Mouse (Mus musculus) cerebral cortex, adult 2 months (tissue): ENCODE data around the gene Ankle1.

Experiments
- WGBS: fragments of 180-500 bp; shearing (Covaris S2); methylation state at CpG from one replicate; pipeline ENCODE4 v1.1.7; 2018; 5-methylcytosine and 5-hydroxymethylcytosine counted together

Ankle1 gene

GRCm38 (mm10) chr8:71408231-71408630, 2.4 kb downstream of the Ankle1 start:
- 92% methylated on average over 4 of the region's 4 CpGs for WGBS

DNA sequence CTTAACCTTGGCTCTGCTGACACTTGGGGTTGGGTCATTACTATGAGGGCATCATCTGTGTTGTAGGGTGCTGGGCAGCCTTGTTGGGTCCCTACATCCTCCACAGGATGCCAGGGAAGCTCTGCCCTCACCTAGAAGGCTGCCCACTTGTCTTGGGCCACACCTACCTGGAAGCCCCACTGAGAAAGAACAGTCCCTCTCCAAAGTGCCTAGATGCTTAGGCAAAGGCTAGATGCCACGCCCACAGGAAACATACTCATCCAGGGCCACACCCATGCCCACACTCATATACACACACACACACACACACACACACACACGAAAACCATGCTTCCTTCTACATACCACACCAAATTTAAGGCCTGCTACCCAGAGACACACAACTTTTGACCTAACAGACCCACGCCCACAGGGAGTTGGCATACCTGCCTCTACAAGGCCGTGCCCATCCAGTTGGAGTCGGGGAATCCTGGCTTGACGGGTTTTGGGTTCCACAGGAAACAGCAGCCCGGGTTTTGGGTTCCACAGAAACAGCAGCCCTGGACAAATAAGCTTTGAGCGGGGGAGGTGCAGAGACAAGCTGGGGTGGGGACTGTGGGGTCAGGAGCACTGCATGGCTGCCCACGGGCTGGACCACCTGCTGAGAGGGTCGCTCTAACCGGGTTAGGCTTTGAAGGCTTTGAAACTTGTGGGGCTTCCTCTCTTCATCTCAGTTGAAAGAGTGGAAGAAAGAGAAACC, 5.9 kb downstream of the Ankle1 start:
- 48% methylated on average over 11 of the region's 11 CpGs for WGBS

DNA sequence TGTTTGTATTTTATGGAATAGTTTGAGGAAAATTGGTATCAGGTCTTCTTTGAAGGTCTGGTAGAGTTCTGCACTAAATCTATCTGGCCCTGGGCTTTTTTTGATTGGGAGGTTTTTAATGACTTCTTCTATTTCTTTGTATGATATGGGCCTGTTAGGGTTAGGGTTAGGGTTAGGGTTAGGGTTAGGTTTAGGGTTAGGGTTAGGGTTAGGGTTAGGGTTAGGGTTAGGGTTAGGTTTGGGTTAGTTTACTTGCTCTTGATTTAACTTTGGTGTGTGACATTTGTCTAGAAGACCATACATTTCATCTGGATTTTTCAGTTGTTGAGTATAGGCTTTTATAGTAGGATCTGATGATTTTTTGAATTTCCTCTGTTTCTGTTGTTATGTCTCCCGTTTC, 27.1 kb downstream of the Ankle1 start:
- 88% methylated on average over 1 of the region's 1 CpGs for WGBS

DNA sequence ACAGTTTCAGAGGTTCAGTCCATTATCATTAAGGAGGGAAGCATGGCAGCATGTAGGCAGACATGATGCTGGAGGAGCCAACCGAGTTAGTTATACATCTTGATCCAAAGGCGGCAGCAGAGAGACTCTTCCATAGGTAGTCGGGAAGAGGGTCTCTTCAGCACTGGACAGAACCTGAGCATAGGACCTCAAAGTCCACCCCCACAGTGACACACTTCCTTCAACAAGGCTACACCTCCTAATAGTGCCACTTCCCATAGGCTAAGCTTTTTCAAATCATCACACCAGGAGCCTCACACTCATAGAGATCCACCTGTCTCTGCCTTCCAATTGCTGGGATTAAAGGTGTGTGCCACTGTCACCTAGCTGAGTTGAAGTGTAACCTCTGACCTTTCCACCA, 31.2 kb downstream of the Ankle1 start:
- WGBS, result 47% methylated on average over 3 of the region's 3 CpGs

- WGBS, result under 1% methylated on average over 7 of the region's 7 CpGs
Measured at GRCm38 (mm10) chr8:71441404-71441803, 35.6 kb downstream of the Ankle1 start.

- 81% methylated on average over 7 of the region's 7 CpGs for WGBS
Measured at GRCm38 (mm10) chr8:71445096-71445495, 39.3 kb downstream of the Ankle1 start.

DNA sequence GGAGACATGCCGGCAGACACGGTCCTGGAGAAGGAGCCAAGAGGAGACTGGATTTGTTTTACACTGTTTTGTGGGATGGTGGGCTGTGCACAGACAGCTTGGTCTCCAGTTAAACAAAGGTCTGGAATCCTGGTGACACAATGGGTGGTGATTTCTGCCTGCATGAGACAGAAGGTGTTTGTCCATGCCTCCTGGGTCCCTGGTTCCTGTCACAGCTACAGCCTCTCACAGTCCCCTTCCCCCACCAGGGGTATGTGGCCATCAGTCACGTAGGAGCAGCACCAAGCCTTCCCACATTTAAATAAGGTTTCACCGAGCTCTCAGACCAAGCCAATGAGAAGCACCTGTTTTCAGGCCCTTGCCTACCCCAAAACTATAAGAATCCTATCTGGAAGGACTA, 45.5 kb downstream of the Ankle1 start:
- WGBS, result 71% methylated on average over 4 of the region's 4 CpGs

- 64% methylated on average over 11 of the region's 11 CpGs for WGBS
Measured at GRCm38 (mm10) chr8:71451777-71452176, 46.0 kb downstream of the Ankle1 start.

GRCm38 (mm10) chr8:71452669-71453068, 46.9 kb downstream of the Ankle1 start:
- WGBS, result 83% methylated on average over 2 of the region's 2 CpGs

DNA sequence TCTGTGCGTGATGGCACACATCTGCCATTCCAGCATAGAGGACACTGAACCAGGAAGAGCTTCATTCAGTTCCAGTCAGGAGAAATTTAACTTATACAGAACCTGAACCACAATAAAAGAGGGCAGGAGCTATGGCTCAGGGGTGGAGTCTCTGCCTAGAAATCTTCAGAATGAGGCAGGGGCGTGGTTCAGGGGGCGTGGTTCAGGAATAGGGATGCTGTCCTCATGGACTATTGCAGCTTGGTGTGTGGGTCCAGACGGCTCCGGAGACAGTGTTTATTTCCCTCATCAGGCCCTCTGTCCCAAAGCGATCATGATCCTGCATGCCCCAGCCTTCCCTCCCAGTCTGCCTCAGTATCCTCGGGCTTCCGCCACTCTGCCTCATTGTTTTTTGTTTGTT, 48.9 kb downstream of the Ankle1 start:
- 83% methylated on average over 8 of the region's 8 CpGs for WGBS

- 53% methylated on average over 22 of the region's 22 CpGs for whole genome bisulfite sequencing
Measured at GRCm38 (mm10) chr8:71456906-71457305, 51.1 kb downstream of the Ankle1 start.

DNA sequence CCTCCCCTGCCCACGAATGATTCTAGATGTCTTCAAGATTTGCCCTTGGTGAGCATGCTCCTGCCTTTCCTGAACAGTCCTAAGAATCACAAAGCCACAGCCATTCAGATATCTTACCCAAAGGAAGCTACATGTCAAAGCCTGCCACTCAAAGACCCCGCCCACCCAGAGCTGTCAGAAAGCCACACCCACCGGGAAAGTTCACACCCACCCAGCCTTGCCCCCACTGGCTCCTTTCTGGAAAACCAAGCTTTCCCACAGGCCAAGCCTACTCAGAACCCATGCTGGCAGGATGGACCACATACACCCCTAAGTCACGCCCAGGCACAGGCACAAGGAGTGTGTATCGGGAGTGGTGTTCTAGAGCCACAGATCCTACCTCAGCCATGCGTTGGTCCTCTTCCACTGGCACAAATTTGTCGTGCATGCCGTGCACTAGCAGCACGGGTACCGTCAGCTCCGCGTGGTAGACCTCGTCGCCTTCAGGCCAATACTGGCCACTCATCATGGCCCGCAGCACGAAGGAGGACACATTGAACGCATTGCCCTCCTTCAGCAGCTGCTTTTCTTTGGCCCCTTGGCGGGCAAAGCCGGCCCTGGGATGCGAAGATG, 52.0 kb downstream of the Ankle1 start:
- 86% methylated on average over 20 of the region's 20 CpGs for WGBS
